Mouse (Mus musculus) left cerebral cortex, postnatal 4 days (tissue): Measurements from ENCODE around the gene A630001G21Rik. TPM values are rescaled to one million over a fixed set of nuclear protein-coding genes. Genes with fewer than 3 reads are reported as not detected.
A peak's percentile ranks its signal among the peaks of the same experiment; 100 is the strongest.

Experiments used
- DNase-seq: peaks from one replicate; pipeline ENCODE4 v3.0.0-alpha.2; 2022
- intact Hi-C: fragments of 180-260 bp; cut with DNase I; formaldehyde crosslinking; loops from one replicate; pipeline ENCODE4 v1.15.1; 2025
- total RNA-seq, 2 experiments: library from RNA; stranded (reverse); gene quantifications; 2 replicates each; pipeline ENCODE4 v1.2.3; 2021

A630001G21Rik gene
- total RNA-seq, 2 experiments from 2014 or later = 0.24 to 0.84 TPM

GRCm38 (mm10) chr1:85775136-85775535 is 3.3 kb downstream of the A630001G21Rik start:
- intact Hi-C loops = no loop called here
- DNase-seq = peak; percentile 68

- no peak for DNase-seq
- intact Hi-C loops = no loop called here
Observed at GRCm38 (mm10) chr1:85771976-85772375, 6.5 kb downstream of the A630001G21Rik start.

DNA sequence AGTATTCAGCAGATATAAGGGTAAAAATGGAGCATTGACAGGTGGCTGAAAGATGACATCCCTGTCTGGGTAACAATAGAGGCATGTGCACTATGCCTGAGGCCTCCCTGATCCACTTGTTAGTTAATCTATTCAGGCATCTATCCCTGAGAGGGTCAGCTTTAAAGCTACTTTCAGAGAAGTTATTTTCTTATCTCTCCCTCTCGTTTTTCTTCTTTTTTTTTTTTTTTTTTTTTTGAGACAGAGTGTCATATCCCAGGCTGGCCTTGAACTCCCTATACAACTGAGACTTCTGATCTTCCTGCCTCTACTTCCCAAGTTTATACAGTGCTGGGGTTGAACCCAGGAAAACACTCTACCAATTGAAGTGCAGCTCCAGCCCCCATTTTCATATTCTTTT is 10.7 kb downstream of the A630001G21Rik start:
- intact Hi-C loops = no loop called here
- no peak for DNase-seq

DNA sequence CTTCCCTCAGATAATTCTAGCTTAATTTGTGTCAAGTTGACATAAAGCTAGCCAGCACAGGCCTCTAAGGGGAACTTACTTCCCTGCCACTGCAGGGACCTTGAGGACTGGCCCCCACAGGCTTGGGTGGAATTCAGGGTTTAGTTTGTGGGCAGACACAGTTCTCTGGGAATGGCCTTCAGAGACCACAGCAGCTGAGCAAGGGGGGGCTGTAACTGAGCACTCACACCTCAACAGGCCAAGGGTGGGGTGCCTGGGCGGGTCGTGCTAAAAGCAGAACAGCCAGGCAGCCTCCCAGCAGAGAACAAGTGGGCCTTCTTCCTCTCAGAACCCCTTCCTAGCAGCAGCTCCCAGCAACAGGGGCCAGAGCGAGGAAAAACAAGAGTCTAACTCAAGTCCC is 12.3 kb downstream of the A630001G21Rik start:
- no peak for DNase-seq
- intact Hi-C loops = no loop called here

DNA sequence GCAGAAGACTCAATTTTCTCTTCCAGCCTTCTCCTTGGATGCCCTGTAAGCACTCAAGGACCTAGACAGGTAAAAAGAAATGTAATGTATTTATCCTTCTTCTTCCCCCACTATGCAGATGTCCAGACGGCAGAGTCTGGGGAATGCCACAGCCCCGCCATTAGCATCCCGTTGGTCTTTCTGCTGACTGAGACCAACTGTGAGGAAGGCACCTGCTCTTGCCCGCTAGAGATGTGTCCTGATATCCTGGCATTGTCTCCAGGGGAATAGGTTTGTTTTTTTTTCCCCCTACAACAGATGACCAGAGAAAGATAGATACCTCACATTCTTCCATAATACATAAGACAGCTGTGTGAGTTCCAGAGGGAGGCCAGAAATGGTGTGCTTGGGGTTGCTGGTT is 14.2 kb downstream of the A630001G21Rik start:
- intact Hi-C loops = no loop called here
- no peak for DNase-seq

DNA sequence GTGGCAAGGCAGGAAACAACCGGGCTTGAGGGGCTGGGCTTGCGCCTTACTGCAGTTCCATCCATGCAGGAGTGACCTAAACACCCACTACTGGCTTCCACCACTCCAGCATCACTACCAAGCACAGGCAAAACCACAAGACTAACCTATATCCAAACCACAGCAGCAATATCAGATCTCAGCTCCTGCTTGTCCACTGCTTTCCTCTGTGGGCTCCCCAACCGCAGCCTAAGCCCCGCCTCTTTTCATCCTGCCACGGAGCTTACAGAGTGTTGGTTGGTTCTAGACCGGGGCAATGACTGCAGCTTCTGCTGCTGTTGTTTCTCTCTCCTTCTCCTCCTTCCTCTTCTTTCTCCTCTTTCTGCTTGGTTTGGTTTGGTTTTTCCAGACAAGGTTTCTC is 15.1 kb downstream of the A630001G21Rik start:
- DNase-seq = no peak
- intact Hi-C loops = no loop called here

- no peak for DNase-seq
- intact Hi-C loops = no loop called here
Observed at GRCm38 (mm10) chr1:85761665-85762064, 16.8 kb downstream of the A630001G21Rik start.

DNA sequence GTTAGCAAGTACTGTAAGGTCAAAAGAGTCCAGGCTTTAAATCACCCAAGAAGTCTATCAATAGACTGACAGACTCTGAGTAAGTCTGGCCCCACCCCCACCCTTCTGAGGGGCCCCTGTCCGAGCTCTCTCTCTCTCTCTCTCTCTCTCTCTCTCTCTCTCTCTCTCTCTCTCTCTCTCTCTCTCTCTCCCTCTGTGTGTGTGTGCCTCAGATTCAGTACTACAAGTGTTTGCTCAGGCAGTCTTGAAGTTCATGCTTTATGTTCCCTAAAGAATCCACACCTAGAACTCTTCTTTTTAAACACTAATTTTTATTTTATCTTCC is 19.5 kb downstream of the A630001G21Rik start:
- intact Hi-C loops = no loop called here
- no peak for DNase-seq

DNA sequence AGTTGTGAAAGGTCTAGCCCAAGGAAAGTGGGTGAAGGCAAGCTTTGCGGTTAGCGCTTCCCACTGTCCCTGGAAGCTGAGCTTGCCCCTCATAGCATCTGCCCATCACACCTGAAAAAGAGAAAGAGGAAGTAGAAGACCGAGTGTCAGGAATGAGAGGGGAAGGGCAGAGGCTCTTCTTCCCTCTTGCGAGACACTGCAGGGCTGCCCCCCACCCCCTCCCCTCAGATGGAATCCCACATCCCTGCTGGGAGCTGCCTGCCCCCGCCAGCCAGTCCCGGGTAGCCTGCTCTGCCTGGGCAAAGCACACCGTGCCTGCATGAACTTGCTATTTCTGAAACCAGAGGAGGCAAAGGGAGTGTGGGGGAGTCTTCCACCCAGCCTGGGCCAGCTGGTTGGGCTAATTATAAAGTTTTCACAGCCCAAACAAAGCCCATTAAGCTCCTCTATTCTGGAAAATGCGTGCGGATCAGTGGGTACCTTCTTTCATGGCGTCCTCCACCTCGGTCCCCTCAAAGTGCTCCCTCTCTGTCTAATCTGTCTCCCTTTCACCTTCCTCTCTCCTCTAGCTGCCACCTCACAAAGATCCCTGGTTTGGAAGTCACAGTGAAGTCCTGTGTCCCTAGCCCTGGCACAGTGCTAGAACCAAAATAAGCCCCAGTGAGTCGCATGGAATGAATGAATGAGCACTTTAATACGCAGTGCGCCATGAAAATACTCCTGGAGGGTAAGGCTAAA is 20.0 kb downstream of the A630001G21Rik start:
- intact Hi-C loops = no loop called here
- DNase-seq = no peak

- intact Hi-C loops = no loop called here
- DNase-seq = no peak
Observed at GRCm38 (mm10) chr1:85757531-85758230, 20.8 kb downstream of the A630001G21Rik start.

- no peak for DNase-seq
- intact Hi-C loops = no loop called here
Observed at GRCm38 (mm10) chr1:85751932-85752680, 26.3 kb downstream of the A630001G21Rik start.

GRCm38 (mm10) chr1:85751494-85751893 is 26.9 kb downstream of the A630001G21Rik start:
- no peak for DNase-seq
- intact Hi-C loops = no loop called here

DNA sequence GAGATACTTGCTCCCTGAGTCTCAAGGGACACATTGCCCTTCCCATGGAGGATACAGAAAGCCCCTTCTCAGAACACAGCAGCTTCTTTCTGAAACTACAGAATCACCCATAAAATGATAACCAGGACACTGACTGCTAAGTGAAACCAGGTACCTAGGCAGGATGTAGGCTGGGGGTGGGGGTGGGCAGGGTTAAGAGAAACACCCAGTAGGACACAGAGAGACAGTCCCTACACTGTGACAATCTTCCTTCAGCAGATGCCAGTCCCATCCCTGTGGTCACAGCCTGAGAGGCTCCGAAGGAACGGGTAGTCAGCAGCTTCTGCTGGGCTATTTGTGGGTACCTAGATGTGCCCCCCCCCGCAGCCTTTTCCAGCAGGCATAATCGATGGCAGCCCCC is 27.8 kb downstream of the A630001G21Rik start:
- intact Hi-C loops = no loop called here
- DNase-seq = no peak

GRCm38 (mm10) chr1:85749829-85750228 is 28.6 kb downstream of the A630001G21Rik start:
- intact Hi-C loops = no loop called here
- peak; percentile 17 for DNase-seq

DNA sequence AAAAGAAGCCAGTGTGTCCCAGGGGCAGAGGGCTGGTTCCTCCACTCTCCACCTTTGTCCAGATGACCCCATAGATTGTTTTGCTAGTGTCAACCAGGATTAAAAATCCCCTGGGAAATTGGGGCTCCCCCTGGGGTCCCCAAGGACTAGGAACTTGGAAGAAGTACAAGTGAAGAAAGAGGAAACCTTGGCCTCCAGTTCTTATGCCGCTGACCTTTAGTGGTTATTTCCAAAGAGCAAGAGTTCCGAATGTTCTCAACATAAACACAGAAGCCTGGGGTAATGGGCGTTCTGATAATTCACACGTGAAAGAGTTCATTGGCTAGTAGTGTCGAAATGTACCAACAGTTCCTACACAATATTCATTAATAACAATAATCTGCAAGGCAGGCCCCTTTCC is 31.9 kb downstream of the A630001G21Rik start:
- no peak for DNase-seq
- intact Hi-C loops = no loop called here

GRCm38 (mm10) chr1:85744539-85744938 is 33.9 kb downstream of the A630001G21Rik start:
- intact Hi-C loops = no loop called here
- DNase-seq = no peak

DNA sequence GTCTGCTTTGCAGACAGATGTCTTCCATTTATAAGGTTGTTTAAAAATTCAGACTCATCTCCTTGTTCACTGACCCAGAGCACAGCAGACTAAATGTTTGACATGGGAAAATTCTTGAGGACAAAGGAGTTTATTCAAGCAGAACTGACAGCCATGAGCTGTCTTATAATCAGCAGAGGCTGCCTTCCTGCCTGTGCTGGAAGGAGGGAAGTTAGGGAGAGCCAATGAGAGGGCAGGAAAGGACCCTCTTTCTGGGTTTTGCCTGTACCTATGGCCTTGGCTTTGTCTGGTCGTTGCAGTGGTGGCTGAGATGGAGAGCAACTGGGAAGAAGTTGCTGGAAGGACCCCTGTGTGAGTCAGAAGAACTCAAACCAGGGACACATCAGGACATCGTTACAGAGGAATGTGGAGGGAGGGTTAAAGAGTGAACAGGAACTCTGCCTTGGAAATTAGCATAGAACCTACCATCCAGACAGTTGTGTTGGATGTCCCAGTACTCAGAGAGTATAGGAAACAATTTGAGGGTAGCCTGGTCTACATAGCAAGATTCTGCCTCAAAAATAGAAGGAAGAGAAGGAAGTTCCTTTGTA is 35.4 kb downstream of the A630001G21Rik start:
- no peak for DNase-seq
- intact Hi-C loops = no loop called here

- intact Hi-C loops = no loop called here
- DNase-seq = no peak
Observed at GRCm38 (mm10) chr1:85742333-85742732, 36.1 kb downstream of the A630001G21Rik start.

DNA sequence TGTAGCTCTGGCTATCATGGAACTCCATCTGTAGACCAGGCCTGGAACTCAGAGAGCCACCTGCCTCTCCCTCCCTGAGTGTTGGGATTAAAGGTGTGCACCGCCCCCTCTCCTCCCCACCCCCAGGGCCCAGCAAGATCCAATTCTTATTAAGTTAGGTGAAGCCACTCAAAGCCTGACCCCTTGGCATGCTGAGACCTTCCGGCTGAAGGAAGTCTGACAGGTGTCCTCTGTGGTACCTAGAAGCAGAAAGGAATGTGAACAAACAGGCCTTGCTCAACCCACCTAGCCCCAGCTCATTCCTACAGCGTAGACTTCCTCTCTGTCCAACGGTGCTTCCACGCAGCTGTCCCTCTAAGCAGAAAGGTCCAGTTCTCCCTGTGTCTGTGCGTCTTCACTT is 37.5 kb downstream of the A630001G21Rik start:
- DNase-seq = no peak
- intact Hi-C loops = no loop called here

- DNase-seq = no peak
- intact Hi-C loops = no loop called here
Observed at GRCm38 (mm10) chr1:85739819-85740218, 38.6 kb downstream of the A630001G21Rik start.

GRCm38 (mm10) chr1:85739000-85739399 is 39.4 kb downstream of the A630001G21Rik start:
- intact Hi-C loops = no loop called here
- no peak for DNase-seq
